Mouse (Mus musculus) lung, adult 2 months (tissue): Measurements from ENCODE around the gene Aldh3b2.

Experiments
- CTCF ChIP-seq: fragments of 200-500 bp; IDR thresholded peaks from 2 replicates; pipeline ENCODE4 v1.5.1; 2011; ENCODE audit warnings: mild to moderate bottlenecking, low read length, control low read depth; ENCODE audit not compliant: insufficient read depth
- POLR2A ChIP-seq: fragments of 200-500 bp; IDR thresholded peaks from 2 replicates; pipeline ENCODE4 v1.6.1; 2011; ENCODE audit warnings: low read depth, mild to moderate bottlenecking, control low read depth, low read length, borderline replicate concordance; ENCODE audit errors: extremely low read depth

DNA sequence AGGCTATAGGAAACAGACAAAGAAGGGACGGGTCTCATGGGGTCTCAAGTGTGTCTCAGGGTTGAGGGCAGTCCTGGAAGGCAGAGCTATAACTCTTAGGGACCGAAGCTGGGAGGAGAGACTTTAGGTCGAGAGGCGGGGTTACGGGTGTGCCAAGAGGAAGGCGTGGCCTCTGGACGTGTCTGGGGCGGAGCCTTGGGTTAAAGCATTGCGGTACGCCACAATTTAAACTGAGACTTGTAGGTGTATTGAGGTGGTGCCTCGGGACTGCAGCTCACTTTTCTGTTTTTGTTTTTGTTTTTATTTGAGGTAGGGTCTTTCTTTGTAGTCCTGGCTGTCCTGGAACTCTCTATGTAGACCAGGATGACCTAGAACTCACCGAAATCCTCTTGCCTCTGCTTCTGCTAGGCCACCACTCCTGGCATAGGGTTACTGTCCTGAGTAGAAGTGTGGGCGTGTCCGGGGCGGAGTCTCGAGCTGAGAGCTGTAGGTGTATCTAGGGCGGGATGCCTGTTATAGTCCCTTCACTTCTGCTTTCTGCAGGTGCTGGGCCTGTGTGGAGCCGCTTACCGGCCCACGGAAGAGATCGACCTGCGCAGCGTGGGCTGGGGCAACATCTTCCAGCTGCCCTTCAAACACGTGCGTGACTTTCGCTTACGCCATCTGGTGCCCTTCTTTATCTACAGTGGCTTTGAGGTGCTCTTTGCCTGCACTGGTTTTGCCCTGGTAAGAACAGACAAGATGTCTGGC is 29.0 kb upstream of the Aldh3b2 start:
- TF ChIP-seq CTCF (no peak), POLR2A (no peak)
